Mouse (Mus musculus) cortical plate, adult 2 months (tissue): ENCODE measurements at regions not wholly inside any gene's neighbourhood (a gene's known extent, or its start where the extent isn't known, plus 50 kb on each side); places are given as distances from the start of the nearest gene placed in this dataset.

Source experiments
- CTCF ChIP-seq: fragments of 200-500 bp; IDR thresholded peaks from 2 replicates; pipeline ENCODE4 v1.5.1; 2011; ENCODE audit warnings: mild to moderate bottlenecking, control low read depth, low read length; ENCODE audit not compliant: insufficient read depth; ENCODE audit errors: extremely low read depth
- POLR2A ChIP-seq: fragments of 200-500 bp; IDR thresholded peaks from 2 replicates; pipeline ENCODE4 v1.6.1; 2011; ENCODE audit warnings: mild to moderate bottlenecking, low read length, control low read depth; ENCODE audit not compliant: insufficient read depth; ENCODE audit errors: extremely low read depth

DNA sequence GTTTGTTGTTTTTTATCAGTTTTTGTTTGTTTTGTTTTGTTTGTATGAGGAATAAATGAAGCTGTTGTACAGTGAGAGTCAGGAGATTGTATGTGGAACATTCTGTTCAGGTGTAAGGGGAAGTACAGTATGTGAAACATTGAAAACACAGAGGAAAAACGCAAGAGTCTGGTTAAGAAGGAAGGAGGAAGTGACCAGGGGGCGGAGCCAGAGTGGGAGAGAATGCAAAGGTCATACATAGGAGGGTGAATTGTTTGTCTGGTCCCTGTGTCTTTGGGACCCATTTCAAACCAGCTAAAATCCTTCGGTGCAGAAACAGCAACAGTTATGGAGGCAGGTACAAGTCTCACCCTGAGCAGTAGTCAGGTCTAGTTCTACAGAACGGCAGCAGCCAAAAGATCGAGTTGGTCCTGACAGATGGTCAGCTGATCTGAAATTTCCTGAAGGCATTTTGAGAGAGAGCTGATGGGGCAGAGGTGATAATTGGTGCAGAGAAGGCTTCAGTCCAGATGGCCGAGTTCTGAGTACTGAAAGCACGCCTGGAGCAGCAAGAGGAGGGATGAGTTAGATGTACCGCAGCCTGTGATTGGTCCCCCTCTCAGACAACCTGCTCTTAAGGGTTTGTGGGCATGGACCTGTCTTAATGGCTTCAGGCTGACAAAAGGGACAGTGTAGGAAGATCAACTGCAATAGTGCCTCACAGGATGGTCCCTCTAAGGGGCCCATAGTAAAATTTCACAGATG lies 179.7 kb upstream of the Chrm3 start:
- TF ChIP-seq CTCF, result no peak
- no peak for TF ChIP-seq POLR2A
